Mouse (Mus musculus): ENCODE data around the gene Mdga1. TPM values are rescaled to one million over a fixed set of nuclear protein-coding genes. Genes with fewer than 3 reads are reported as not detected.
"Not testable (repeated sequence)": the region's sequence is repeated elsewhere in the genome, so short reads cannot be mapped to it uniquely, and the experiment has no call there.

The Mdga1 gene
- polyA plus RNA-seq, 1 experiment from 2014 or later, result 17.7 TPM

DNA sequence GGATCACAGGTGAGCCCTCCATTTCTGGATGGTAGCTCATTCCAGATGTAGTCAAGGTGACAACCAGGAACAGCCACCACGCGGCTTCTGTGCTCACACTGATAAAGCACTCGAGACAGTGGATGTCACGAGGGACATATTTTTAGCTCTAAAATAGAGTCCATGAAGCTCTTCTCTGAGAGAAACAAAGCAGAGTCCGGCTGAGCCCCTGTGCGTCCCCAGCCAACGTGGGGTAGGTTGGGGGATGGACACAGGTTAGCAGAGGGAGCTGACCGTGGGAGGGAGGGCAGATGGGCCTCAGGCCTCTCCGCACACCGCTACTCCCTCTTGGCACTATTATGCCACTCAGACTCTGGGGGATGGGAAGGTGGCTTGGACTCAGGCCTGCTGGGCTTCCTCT is 181.3 kb downstream of the Mdga1 start:
- DNase-seq (ENCODE audit: low read depth, low spot score), result no peak
- POLR2A ChIA-PET, result no interaction called here

DNA sequence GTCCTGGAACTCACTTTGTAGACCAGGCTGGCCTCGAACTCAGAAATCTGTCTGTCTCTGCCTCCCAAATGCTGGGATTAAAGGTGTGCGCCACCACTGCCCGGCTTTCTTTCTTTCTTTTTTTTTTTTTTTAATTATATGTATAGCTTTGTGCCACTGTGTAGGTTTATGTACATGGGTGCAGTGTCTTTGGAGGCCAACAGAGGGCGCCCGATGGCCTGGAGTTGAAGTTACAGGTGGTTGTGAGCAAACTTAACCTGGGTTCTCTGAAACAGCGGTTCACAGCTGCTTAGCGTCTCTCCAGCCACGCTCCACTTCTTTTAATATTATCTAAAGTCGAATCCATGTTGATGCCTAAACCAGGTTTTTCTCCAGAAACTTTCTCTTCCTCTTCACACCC is 185.1 kb downstream of the Mdga1 start:
- ATAC-seq, result no peak

More for the DNA sequence above, 181.3 kb downstream of the Mdga1 start:
- no peaks in the 10 kb centered on the region for H3K27me3 ChIP-seq
- in situ Hi-C loops (cut with MboI; ENCODE audit: low pct_unique_long_range_greater_than_20kb), result no loop called here
- CTCF ChIA-PET, result interaction anchor here (1.0 to 1.6 kb wide), 3 partner anchors 16 to 95 kb away, joined by 3 to 4 read pairs (median 4); no protein-coding TSS in a partner anchor
- no peak for ATAC-seq
- no peak for TF ChIP-seq CTCF (IDR thresholded peaks at IDR 0.05)

DNA sequence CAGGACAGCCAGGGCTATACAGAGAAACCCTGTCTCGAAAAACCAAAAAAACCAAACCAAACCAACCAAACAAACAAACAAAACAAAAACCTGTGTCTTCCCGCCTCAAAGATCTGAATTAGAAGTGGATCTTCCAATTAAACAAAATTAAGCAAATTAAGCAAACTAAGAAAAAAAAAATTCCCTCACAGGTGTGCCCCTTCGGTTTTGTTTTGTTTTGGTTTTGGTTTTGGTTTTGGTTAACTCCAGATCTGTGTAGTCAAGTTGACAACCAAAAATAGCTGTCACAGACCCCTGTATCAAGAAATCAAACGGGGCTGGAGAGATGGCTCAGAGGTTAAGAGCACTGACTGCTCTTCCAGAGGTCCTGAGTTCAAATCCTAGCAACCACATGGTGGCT is 188.4 kb downstream of the Mdga1 start:
- DNase-seq (ENCODE audit: low read depth, low spot score); in situ Hi-C loops (cut with MboI; ENCODE audit: low pct_unique_long_range_greater_than_20kb); ATAC-seq; H3K27me3 ChIP-seq; CTCF ChIA-PET: not testable (repeated sequence)
- POLR2A ChIA-PET, result interaction anchor here (0.7 kb wide), 1 partner anchor 101 kb away, joined by 5 read pairs; no protein-coding TSS in a partner anchor

More for the DNA sequence above, 185.1 kb downstream of the Mdga1 start:
- in situ Hi-C loops (cut with MboI; ENCODE audit: low pct_unique_long_range_greater_than_20kb), result no loop called here
- TF ChIP-seq CTCF (IDR thresholded peaks at IDR 0.05), result no peak
- H3K27me3 ChIP-seq, result peaks cover 3% of the 10 kb centered on the region
- ChIA-PET POLR2A (interaction anchor here (0.6 kb wide), 1 partner anchor 44 kb away, joined by 3 read pairs; no protein-coding TSS in a partner anchor), CTCF (no interaction called here)
- no peak for DNase-seq (ENCODE audit: low read depth, low spot score)

DNA sequence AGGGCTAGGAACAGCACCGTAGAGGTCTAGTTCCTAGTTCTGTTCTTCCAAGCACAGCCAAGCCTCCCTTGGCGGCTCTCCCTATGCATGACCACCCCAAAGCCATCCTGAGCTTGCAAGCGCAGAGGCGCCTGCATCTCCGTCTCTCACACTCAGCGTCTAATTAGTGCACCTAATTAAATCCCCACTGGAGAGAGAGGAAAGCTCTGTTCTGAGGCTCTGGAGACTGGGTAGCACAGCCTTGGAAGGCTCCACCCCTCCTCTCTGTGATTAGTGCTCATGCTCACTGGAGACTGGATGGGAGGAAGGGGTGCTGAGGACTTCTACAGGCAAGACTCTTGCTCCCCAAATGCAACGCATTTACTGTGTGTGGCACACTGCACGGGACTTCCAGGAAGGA is 191.9 kb downstream of the Mdga1 start:
- no peak for ATAC-seq
- DNase-seq (ENCODE audit: low read depth, low spot score), result no peak
- CTCF ChIA-PET, result no interaction called here
- in situ Hi-C loops (cut with MboI; ENCODE audit: low pct_unique_long_range_greater_than_20kb), result no loop called here
- POLR2A ChIA-PET, result no interaction called here
- TF ChIP-seq CTCF (IDR thresholded peaks at IDR 0.05), result no peak
- H3K27me3 ChIP-seq, result peaks cover 8% of the 10 kb centered on the region

Other genes starting within 250 kb of the Mdga1 start
- gene Zfand3, start 34.6 kb upstream of the Mdga1 start, polyA plus RNA-seq (2021), result 133 TPM

Measured in Patski (cell line).